Mouse (Mus musculus): Measurements from ENCODE around the gene Hist2h4. TPM values are rescaled to one million over a fixed set of nuclear protein-coding genes. Genes with fewer than 3 reads are reported as not detected.
"Not testable (repeated sequence)": the region's sequence is repeated elsewhere in the genome, so short reads cannot be mapped to it uniquely, and the experiment has no call there.

Hist2h4 gene
- polyA plus RNA-seq, 1 experiment from 2014 or later: 6.8 TPM

DNA sequence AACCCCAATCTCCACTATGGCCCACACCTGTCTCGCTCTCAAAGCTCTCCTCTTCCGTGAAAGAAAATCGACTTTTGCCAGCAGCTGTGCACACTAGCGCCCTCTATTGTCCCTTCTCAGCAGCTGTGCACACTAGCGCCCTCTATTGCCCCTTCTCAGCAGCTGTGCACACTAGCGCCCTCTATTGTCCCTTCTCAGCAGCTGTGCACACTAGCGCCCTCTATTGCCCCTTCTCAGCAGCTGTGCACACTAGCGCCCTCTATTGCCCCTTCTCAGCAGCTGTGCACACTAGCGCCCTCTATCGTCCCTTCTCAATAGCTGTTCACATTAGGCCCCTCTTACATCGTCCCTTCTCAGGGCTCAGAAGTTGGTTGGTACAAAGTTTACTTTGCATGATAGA is 24.2 kb upstream of the Hist2h4 start:
- 88% methylated on average over 11 of the region's 11 CpGs for WGBS
- not testable (repeated sequence) for H3K27ac ChIP-seq; H3K4me3 ChIP-seq; H3K36me3 ChIP-seq; DNase-seq (ENCODE audit: low spot score); H3K9me3 ChIP-seq
- Histone ChIP-seq H3K27me3 (ENCODE audit: insufficient read depth, poor library complexity, severe bottlenecking) (peaks cover 38% of the 10 kb centered on the region), H3K4me1 (replicated peaks) (peaks cover 20% of the 10 kb centered on the region)

DNA sequence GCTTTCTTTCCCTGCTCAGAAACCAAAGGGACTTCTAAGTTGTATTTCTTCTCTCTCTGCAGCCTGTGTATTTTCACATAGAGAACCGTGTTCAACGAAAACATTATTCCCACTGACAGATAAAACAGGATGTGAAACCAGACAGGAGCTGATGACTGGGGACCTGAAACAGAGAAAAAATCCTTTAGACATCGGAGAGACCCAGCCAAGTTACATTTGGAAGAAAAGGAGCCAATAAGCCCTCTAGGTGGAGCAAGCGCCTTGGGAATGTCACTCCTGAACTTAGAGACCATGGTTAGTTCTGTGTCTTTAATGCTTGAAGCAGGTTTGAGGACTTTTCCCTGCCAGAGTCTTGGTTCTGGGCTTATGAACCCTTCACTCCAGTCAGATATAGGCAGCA is 21.3 kb upstream of the Hist2h4 start:
- Histone ChIP-seq H3K27ac (no peak overlapping the region), H3K36me3 (no peaks in the 10 kb centered on the region), H3K4me3 (peak overlapping the region; percentile 13; the same call in 1 of the 2 replicates), H3K27me3 (ENCODE audit: insufficient read depth, poor library complexity, severe bottlenecking) (peaks cover 58% of the 10 kb centered on the region), H3K4me1 (replicated peaks) (peaks cover 20% of the 10 kb centered on the region), H3K9me3 (no peaks in the 10 kb centered on the region)
- 21% methylated on average over 4 of the region's 4 CpGs for WGBS
- DNase-seq (ENCODE audit: low spot score): peak; percentile 21

- Histone ChIP-seq H3K27ac (no peak overlapping the region), H3K4me1 (replicated peaks) (peaks cover 27% of the 10 kb centered on the region), H3K36me3 (no peaks in the 10 kb centered on the region), H3K4me3 (no peak overlapping the region), H3K9me3 (no peaks in the 10 kb centered on the region), H3K27me3 (ENCODE audit: insufficient read depth, poor library complexity, severe bottlenecking) (peaks cover 53% of the 10 kb centered on the region)
- 56% methylated on average over 6 of the region's 6 CpGs for WGBS
- DNase-seq (ENCODE audit: low spot score): no peak
These were observed 17.5 kb upstream of the Hist2h4 start for GRCm38 (mm10) chr3:96280660-96281059.

DNA sequence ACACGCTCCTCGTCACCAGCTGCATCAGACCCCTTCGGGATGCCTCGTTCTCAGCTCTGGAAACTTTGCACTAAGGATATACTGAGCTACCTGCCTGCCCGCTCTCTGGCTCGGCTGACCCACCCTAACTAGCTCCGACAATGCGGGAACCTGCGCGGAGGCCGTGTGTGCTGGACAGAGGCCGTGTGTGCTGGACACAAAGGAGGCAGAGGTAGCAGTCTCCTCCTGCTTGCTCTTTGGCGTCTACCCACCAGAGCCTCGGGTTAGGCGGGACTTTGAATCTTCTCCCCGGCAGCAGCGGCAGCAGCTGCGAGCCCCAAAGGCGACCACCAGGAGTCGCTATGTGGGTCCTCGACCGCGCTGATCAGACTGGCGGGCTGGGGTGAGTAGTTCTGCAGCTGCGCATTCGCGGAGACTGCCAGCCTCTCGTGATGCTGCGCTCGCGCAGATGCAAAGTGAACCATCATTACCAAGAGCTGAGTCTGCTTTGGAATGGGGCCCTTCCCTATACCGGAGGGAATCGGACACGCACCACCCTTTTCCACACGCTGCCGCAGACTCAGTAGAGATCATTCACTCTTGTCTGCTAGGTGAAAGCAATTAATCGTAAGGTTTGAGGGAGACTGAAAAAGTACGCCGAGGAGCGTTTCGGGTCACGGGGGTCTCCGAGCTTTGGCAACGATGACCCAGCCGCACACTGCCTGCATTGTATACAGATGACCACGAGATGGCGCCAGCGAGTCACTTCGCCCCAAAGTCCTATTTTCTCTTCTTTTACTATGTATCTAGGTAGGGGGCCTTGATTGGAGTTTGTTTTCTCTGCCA is 14.9 kb upstream of the Hist2h4 start:
- under 1% methylated on average over 49 of the region's 49 CpGs for WGBS
- no peaks in the 10 kb centered on the region for H3K36me3 ChIP-seq
- peaks cover 15% of the 10 kb centered on the region for H3K4me1 ChIP-seq (replicated peaks)
- H3K4me3 ChIP-seq: peak overlapping the region; percentile 62
- H3K9me3 ChIP-seq: no peaks in the 10 kb centered on the region
- DNase-seq (ENCODE audit: low spot score): peak; percentile 96
- peak overlapping the region; percentile 90 for H3K27ac ChIP-seq
- H3K27me3 ChIP-seq (ENCODE audit: insufficient read depth, poor library complexity, severe bottlenecking): peaks cover 27% of the 10 kb centered on the region

GRCm38 (mm10) chr3:96277428-96277799 is 14.3 kb upstream of the Hist2h4 start:
- Histone ChIP-seq H3K9me3 (no peaks in the 10 kb centered on the region), H3K27ac (peak overlapping the region; percentile 90), H3K36me3 (no peaks in the 10 kb centered on the region), H3K4me1 (replicated peaks) (peaks cover 15% of the 10 kb centered on the region), H3K4me3 (peak overlapping the region; percentile 62), H3K27me3 (ENCODE audit: insufficient read depth, poor library complexity, severe bottlenecking) (peaks cover 21% of the 10 kb centered on the region)
- WGBS: 14% methylated on average over 8 of the region's 8 CpGs
- no peak for DNase-seq (ENCODE audit: low spot score)

- no peak for DNase-seq (ENCODE audit: low spot score)
- Histone ChIP-seq H3K4me3 (no peak overlapping the region), H3K4me1 (replicated peaks) (peaks cover 20% of the 10 kb centered on the region), H3K9me3 (no peaks in the 10 kb centered on the region), H3K27me3 (ENCODE audit: insufficient read depth, poor library complexity, severe bottlenecking) (no peaks in the 10 kb centered on the region; the same call in 1 of the 2 replicates), H3K36me3 (no peaks in the 10 kb centered on the region), H3K27ac (no peak overlapping the region)
- 88% methylated on average over 17 of the region's 17 CpGs for WGBS
These were observed 10.7 kb upstream of the Hist2h4 start for GRCm38 (mm10) chr3:96273591-96274465.

GRCm38 (mm10) chr3:96269511-96270474 is 6.7 kb upstream of the Hist2h4 start, which contains the start of gene Hist2h2bb:
Gene Hist2h2bb, plus strand, starts transcription at chr3:96269752.
- under 1% methylated on average over 45 of the region's 45 CpGs for WGBS
- H3K27me3 ChIP-seq (ENCODE audit: insufficient read depth, poor library complexity, severe bottlenecking): no peaks in the 10 kb centered on the region; the same call in 1 of the 2 replicates
- H3K4me1 ChIP-seq (replicated peaks): peaks cover 20% of the 10 kb centered on the region
- H3K9me3 ChIP-seq: no peaks in the 10 kb centered on the region
- no peaks in the 10 kb centered on the region for H3K36me3 ChIP-seq
- peak; percentile 92 for DNase-seq (ENCODE audit: low spot score)
- H3K4me3 ChIP-seq: peak within 1 kb of the TSS; percentile 66
- H3K27ac ChIP-seq: peak within 1 kb of the TSS; percentile 94

DNA sequence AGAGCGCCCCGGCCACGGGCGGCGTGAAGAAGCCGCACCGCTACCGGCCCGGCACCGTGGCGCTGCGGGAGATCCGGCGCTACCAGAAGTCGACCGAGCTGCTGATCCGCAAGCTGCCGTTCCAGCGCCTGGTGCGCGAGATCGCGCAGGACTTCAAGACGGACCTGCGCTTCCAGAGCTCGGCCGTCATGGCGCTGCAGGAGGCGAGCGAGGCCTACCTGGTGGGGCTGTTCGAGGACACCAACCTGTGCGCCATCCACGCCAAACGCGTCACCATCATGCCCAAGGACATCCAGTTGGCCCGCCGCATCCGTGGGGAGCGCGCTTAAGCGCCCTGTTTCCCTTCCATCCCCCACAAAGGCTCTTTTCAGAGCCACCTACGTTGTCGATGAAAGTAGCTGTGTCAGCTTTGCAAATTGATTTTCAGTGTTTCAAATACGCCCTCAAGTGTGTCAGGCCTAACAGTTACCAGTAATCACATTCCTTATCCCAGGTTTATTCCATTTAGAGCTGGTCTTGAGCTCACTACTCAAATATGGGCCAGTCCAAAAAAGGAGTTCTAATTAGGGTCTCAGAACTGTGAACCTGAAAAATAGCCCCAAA is 5.8 kb upstream of the Hist2h4 start:
- under 1% methylated on average over 20 of the region's 44 CpGs for WGBS
- DNase-seq (ENCODE audit: low spot score): peak; percentile 46
- not testable (repeated sequence) for H3K36me3 ChIP-seq; H3K27me3 ChIP-seq (ENCODE audit: insufficient read depth, poor library complexity, severe bottlenecking); H3K9me3 ChIP-seq
- peaks cover 29% of the 10 kb centered on the region for H3K4me1 ChIP-seq (replicated peaks)
- H3K4me3 ChIP-seq: peak overlapping the region; percentile 66
- H3K27ac ChIP-seq: peak overlapping the region; percentile 94

DNA sequence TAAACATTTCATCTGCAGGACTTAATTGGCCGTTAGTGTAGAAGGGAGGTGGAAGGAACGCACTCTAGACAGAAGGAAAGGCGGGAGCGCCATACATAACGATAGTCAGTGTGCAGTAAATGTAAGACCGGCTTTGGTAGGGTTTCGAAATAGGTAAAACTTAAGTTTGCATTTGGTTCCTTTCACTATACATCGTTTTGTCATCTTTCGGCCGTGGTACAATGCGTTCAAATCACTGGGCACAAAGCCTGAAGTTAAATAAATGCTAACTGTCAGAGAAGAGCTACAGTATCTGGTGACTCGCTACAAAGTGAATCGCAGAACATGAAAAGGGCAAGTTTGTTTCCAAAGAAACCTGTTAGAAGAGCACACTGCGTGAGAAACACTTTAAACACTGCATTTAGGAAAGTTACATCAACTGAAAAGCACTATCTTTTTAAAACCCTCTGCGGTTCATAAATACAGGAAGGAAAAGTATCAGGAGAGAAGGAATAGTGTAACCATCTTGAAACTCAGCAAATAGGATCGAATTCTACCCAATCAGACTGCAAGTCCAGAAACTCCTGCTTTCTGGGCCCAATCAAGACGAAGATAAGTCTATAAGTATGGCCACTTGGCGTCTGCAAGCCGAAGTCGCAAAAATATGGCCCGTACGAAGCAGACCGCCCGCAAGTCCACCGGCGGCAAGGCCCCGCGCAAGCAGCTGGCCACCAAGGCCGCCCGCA is 5.1 kb upstream of the Hist2h4 start, which contains the start of gene Hist2h3b:
Gene Hist2h3b, plus strand, starts transcription at position 604 of the 725 bp plus-strand sequence.
- peak within 1 kb of the TSS; percentile 66 for H3K4me3 ChIP-seq
- no peaks in the 10 kb centered on the region for H3K9me3 ChIP-seq
- 25% methylated on average over 30 of the region's 30 CpGs for WGBS
- H3K27me3 ChIP-seq (ENCODE audit: insufficient read depth, poor library complexity, severe bottlenecking): no peaks in the 10 kb centered on the region
- H3K27ac ChIP-seq: peak within 1 kb of the TSS; percentile 94
- no peaks in the 10 kb centered on the region for H3K36me3 ChIP-seq
- peak; percentile 82 for DNase-seq (ENCODE audit: low spot score)
- peaks cover 33% of the 10 kb centered on the region for H3K4me1 ChIP-seq (replicated peaks)

DNA sequence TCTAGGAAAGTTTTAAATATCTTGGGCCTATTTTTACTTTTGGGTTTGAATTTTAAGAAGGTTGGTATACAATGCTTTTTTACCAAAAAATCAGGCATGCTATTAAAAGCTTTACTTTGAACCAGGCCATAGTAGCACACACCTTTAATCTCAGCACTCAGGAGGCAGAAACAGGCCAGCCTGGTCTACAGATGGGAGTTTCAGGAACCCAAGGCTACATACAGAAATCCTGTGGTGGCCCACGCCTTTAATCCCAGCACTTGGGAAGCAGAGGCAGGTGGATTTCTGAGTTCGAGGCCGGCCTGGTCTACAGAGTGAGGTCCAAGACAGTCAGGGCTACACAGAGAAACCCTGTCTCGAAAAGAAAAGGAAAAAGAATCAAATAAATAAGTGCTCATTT is 4.4 kb upstream of the Hist2h4 start:
- Histone ChIP-seq H3K27me3 (ENCODE audit: insufficient read depth, poor library complexity, severe bottlenecking) (no peaks in the 10 kb centered on the region), H3K9me3 (no peaks in the 10 kb centered on the region), H3K4me1 (replicated peaks) (peaks cover 38% of the 10 kb centered on the region), H3K36me3 (no peaks in the 10 kb centered on the region), H3K4me3 (peak overlapping the region; percentile 49; the same call in 1 of the 2 replicates), H3K27ac (peak overlapping the region; percentile 92)
- WGBS: 79% methylated on average over 4 of the region's 4 CpGs
- no peak for DNase-seq (ENCODE audit: low spot score)

DNA sequence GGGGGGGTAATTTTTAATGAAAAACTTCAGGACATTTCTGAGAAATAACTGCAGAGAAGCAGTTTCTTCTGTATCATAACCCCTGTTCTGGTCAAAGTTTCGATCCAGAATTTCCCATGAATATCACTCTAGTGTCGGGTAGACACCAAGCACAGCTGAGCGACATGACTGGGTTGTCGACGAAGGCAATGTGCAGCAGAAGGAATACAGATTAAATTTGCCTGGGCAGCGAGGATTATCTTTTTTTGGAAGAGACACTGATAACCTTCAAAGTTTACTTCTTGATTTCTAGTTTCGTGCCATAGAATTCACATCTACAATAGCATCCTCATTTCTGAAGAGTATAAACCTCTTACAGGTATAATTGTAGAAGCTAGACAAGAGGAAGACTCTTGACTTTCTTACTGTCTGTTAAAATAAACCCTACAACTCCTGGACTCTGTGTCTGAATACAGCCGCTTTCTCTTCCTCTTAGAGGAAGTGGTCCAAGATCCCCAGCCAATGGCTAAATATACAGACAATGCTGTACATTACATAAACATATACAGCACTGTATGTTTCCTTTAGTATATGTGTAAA is 3.1 kb upstream of the Hist2h4 start:
- H3K36me3 ChIP-seq: no peaks in the 10 kb centered on the region
- H3K4me1 ChIP-seq (replicated peaks): peaks cover 51% of the 10 kb centered on the region
- H3K27ac ChIP-seq: peak overlapping the region; percentile 92
- no peak for DNase-seq (ENCODE audit: low spot score)
- no peaks in the 10 kb centered on the region for H3K27me3 ChIP-seq (ENCODE audit: insufficient read depth, poor library complexity, severe bottlenecking)
- 89% methylated on average over 8 of the region's 8 CpGs for WGBS
- H3K9me3 ChIP-seq: no peaks in the 10 kb centered on the region
- H3K4me3 ChIP-seq: no peak overlapping the region

Measured in hindbrain, embryonic 10.5 days (tissue).